Mouse (Mus musculus) brain, embryonic 14.5 days (tissue): ENCODE data around the gene Trappc12.

Experiments used
- CTCF ChIP-seq: fragments of 200-500 bp; IDR thresholded peaks from 2 replicates; pipeline ENCODE4 v1.5.1; 2012; ENCODE audit warnings: inconsistent platforms, mild to moderate bottlenecking, moderate library complexity, borderline replicate concordance; ENCODE audit not compliant: insufficient read depth, insufficient read length; ENCODE audit errors: extremely low read depth
- POLR2A ChIP-seq: fragments of 200-500 bp; IDR thresholded peaks from 2 replicates; pipeline ENCODE4 v1.6.1; 2012; ENCODE audit warnings: mild to moderate bottlenecking, inconsistent platforms, borderline replicate concordance; ENCODE audit not compliant: poor library complexity, insufficient read depth, insufficient read length, severe bottlenecking; ENCODE audit errors: extremely low read depth

DNA sequence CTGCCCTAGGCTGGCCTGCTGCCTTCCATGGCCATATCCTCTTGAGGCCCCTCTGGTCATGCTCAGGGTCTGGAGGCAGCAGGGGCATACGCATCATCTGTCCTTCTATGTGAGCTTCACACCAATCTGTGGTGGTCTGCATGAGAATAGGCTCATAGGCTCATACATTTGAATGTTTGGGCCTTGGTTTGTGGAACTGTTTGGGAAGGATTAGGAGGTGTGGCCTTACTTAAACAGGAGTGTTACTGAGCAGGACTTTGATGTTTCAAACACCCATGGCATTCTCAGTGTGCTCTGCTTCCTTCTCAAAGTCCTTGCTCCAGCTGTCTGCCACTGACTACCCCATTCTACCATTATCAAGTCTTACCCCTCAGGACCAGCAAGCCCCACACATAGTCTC lies 16.0 kb downstream of the Trappc12 start:
- TF ChIP-seq CTCF: no peak
- no peak for TF ChIP-seq POLR2A
